Mouse (Mus musculus) bone marrow, adult 2 months (tissue): ENCODE results near the gene Ampd1.

Experiments
- CTCF ChIP-seq: fragments of 200-500 bp; IDR thresholded peaks from 2 replicates; pipeline ENCODE4 v1.5.1; 2011; ENCODE audit warnings: low read length, control low read depth; ENCODE audit not compliant: control insufficient read depth, insufficient read depth
- POLR2A ChIP-seq: fragments of 200-500 bp; IDR thresholded peaks from 2 replicates; pipeline ENCODE4 v1.6.1; 2011; ENCODE audit warnings: low read depth, mild to moderate bottlenecking, control low read depth, low read length, borderline replicate concordance; ENCODE audit not compliant: control insufficient read depth

GRCm38 (mm10) chr3:103130236-103130751 lies 56.5 kb downstream of the Ampd1 start:
- no peak for TF ChIP-seq CTCF
- no peak; the same call in 1 of the 2 replicates for TF ChIP-seq POLR2A
